Comparison of ENCODE assay signal across 22 mouse cellular contexts in the genomic region with DNA sequence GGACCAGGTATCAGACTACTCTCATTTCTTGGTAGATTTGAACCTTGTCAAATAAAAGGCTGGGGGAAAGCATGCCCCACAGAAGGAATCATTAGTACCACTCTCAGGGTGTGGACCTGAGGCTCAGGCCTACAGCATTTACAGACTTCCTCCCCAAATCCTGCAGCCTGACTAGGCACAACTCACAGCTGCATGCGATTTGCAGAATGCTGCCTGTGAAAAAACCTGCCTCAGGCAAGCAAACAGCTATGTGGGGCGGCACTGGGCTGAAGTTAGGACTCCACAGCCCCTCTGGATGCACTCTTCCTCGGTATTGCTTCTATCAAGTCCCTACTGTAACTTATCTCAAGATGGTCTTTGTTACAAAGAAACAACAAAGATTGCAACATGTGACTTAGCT. TPM values are rescaled to one million over a fixed set of nuclear protein-coding genes. Genes with fewer than 3 reads are reported as not detected.
DNase-seq lines count a peak whose midpoint lies in the region; ATAC-seq and TF ChIP-seq lines count a peak whose summit lies in the region.
"Had no signal": no experiment of that assay in that cellular context is flagged by ENCODE, and none has a peak within 500 bp of the region (broad histone marks: within the 10 kb centered on the region; RNA-seq: fewer than 3 reads in every experiment).

No protein-coding gene starts in this region.

- no peak for TF ChIP-seq CTCF in stomach, postnatal 0 days (IDR thresholded peaks at IDR 0.05; ENCODE audit: low read depth)

- WGBS in liver, embryonic 12.5 days (ENCODE audit: insufficient replicate concordance) = 78% methylated on average over 3 of the region's 3 CpGs
- 87% methylated on average over 3 of the region's 3 CpGs for WGBS in stomach, postnatal 0 days

- H3K4me3 ChIP-seq in liver, embryonic 12.5 days = no peak overlapping the region
- no peak overlapping the region for H3K4me3 ChIP-seq in stomach, postnatal 0 days (ENCODE audit: low read depth, low read length)
- H3K4me3 ChIP-seq: forebrain, embryonic 12.5 days; heart, adult 2 months; heart, embryonic 15.5 days; hindbrain, embryonic 13.5 days had no signal

- DNase-seq in liver = no peak
- DNase-seq in naive thymus-derived CD4-positive, alpha-beta T cell, adult 2 months (ENCODE audit: low read depth) = peak; percentile 9
- DNase-seq in thymus, postnatal 10 days (ENCODE audit: low spot score in 2 of 2) = peak; percentile 51 to 58
- peak; percentile 68 for DNase-seq in thymus, postnatal 4 days
- DNase-seq in layer of hippocampus, adult 9-10 months (ENCODE audit: low spot score) = no peak
- DNase-seq in stomach, postnatal 0 days (ENCODE audit: low spot score) = no peak
- no peak for DNase-seq in embryo, embryonic 9.5 days (ENCODE audit: extremely low spot score)
- DNase-seq: adrenal gland, adult 2 months; adrenal gland, postnatal 25 days; cerebellum, adult 11 months; cerebellum, adult 8-10 months; cerebellum, postnatal 14 days; gastrocnemius, postnatal 10 days; heart, adult 2 months; heart, postnatal 14 days had no signal

- TF ChIP-seq EP300 in stomach, postnatal 0 days (optimal IDR thresholded peaks at IDR 0.05) = no peak

- peaks cover 68% of the 10 kb centered on the region for H3K36me3 ChIP-seq in liver, embryonic 12.5 days
- H3K36me3 ChIP-seq in stomach, postnatal 0 days (ENCODE audit: control insufficient read depth, insufficient read depth, low read length) = peaks cover 41% of the 10 kb centered on the region

- H3K4me1 ChIP-seq in liver, embryonic 12.5 days = 0 out of 2 replicates have a peak, but pooled peaks cover 10% of the 10 kb centered on the region
- no peaks in the 10 kb centered on the region for H3K4me1 ChIP-seq in stomach, postnatal 0 days (replicated peaks; ENCODE audit: control insufficient read depth, insufficient read depth)
- H3K4me1 ChIP-seq: forebrain, embryonic 12.5 days; heart, embryonic 15.5 days; hindbrain, embryonic 13.5 days had no signal

- no peak overlapping the region for H3K4me2 ChIP-seq in liver, embryonic 12.5 days
- no peak overlapping the region for H3K4me2 ChIP-seq in stomach, postnatal 0 days (replicated peaks; ENCODE audit: low read depth)
- H3K4me2 ChIP-seq: forebrain, embryonic 12.5 days; heart, embryonic 11.5 days; heart, embryonic 15.5 days; hindbrain, embryonic 13.5 days had no signal

- no peak overlapping the region for H3K9ac ChIP-seq in liver, embryonic 12.5 days
- no peak overlapping the region for H3K9ac ChIP-seq in stomach, postnatal 0 days (ENCODE audit: low read length)
- H3K9ac ChIP-seq: forebrain, embryonic 12.5 days; heart, embryonic 15.5 days; hindbrain, embryonic 13.5 days had no signal

- no peaks in the 10 kb centered on the region for H3K27me3 ChIP-seq in liver, embryonic 12.5 days (replicated peaks)
- no peaks in the 10 kb centered on the region for H3K27me3 ChIP-seq in stomach, postnatal 0 days (ENCODE audit: control insufficient read depth, insufficient read depth, low read length)
- H3K27me3 ChIP-seq: forebrain, embryonic 12.5 days; heart, embryonic 15.5 days; hindbrain, embryonic 13.5 days had no signal

- 0 out of 2 replicates have a peak overlapping the region, but pooled peaks have one; percentile 30 for H3K27ac ChIP-seq in liver, embryonic 12.5 days
- no peak overlapping the region for H3K27ac ChIP-seq in stomach, postnatal 0 days (replicated peaks)
- H3K27ac ChIP-seq: forebrain, embryonic 12.5 days; heart, adult 2 months; heart, embryonic 15.5 days; hindbrain, embryonic 13.5 days; hindbrain, postnatal 0 days had no signal

- H3K9me3 ChIP-seq in liver, embryonic 12.5 days (replicated peaks) = no peaks in the 10 kb centered on the region
- H3K9me3 ChIP-seq in stomach, postnatal 0 days (ENCODE audit: control insufficient read depth, low read length) = no peaks in the 10 kb centered on the region
- H3K9me3 ChIP-seq: heart, embryonic 15.5 days; hindbrain, embryonic 13.5 days had no signal

- ATAC-seq in liver, embryonic 12.5 days = no peak
- no peak for ATAC-seq in stomach, postnatal 0 days (ENCODE audit: low FRiP score, low TSS enrichment)
- ATAC-seq: forebrain, embryonic 16.5 days; hindbrain, postnatal 0 days had no signal

RNA-seq across cellular contexts. Expression of a gene that starts 7.6 kb away (rescaled TPM):
- polyA plus RNA-seq in liver, embryonic 12.5 days (2016; fragmentation: Nextera tagmentation; extraction: Ambion mirVana) = 7.7 and 8.3 TPM in 2 replicates
- 8.9 and 9.3 TPM in 2 replicates for polyA plus RNA-seq in stomach, postnatal 0 days (2015; fragmentation: Nextera tagmentation; extraction: Ambion mirVana)

RNA-seq across cellular contexts. Expression of a gene that starts 7.7 kb away (rescaled TPM):
- polyA plus RNA-seq in liver, embryonic 12.5 days (2016; fragmentation: Nextera tagmentation; extraction: Ambion mirVana) = 179 and 189 TPM in 2 replicates
- polyA plus RNA-seq in stomach, postnatal 0 days (2015; fragmentation: Nextera tagmentation; extraction: Ambion mirVana) = 107 and 121 TPM in 2 replicates

RNA-seq across cellular contexts. Expression of a gene that starts 34.5 kb away (rescaled TPM):
- polyA plus RNA-seq in liver, embryonic 12.5 days (2016; fragmentation: Nextera tagmentation; extraction: Ambion mirVana) = 17.3 and 18.2 TPM in 2 replicates
- polyA plus RNA-seq in stomach, postnatal 0 days (2015; fragmentation: Nextera tagmentation; extraction: Ambion mirVana) = 72.0 and 72.6 TPM in 2 replicates

RNA-seq across cellular contexts. Expression of a gene that starts 34.7 kb away (rescaled TPM):
- 26.5 and 31.5 TPM in 2 replicates for polyA plus RNA-seq in liver, embryonic 12.5 days (2016; fragmentation: Nextera tagmentation; extraction: Ambion mirVana)
- 14.7 TPM in 2 replicates for polyA plus RNA-seq in stomach, postnatal 0 days (2015; fragmentation: Nextera tagmentation; extraction: Ambion mirVana)

Comparison
In these comparisons a context has a peak if more than half of its experiments do, and no peak if none do; other contexts are left out.
1. DNase-seq: peak in naive thymus-derived CD4-positive, alpha-beta T cell, adult 2 months (single experiment), thymus, postnatal 10 days (2 of 2) and thymus, postnatal 4 days (single experiment); none in liver (single experiment), layer of hippocampus, adult 9-10 months (single experiment), stomach, postnatal 0 days (single experiment) and embryo, embryonic 9.5 days (single experiment).